Mouse (Mus musculus) megakaryocyte-erythroid progenitor cell, adult 5-6 weeks (primary cell): ENCODE results near the gene Gsto1. TPM values are rescaled to one million over a fixed set of nuclear protein-coding genes. Genes with fewer than 3 reads are reported as not detected.
"Not testable (repeated sequence)": the region's sequence is repeated elsewhere in the genome, so short reads cannot be mapped to it uniquely, and the experiment has no call there.

ENCODE experiments used
- ATAC-seq: replicated peaks from 2 replicates; pipeline ENCODE4 v1.8.0; 2016; ENCODE audit warnings: mild to moderate bottlenecking, inconsistent platforms; ENCODE audit not compliant: severe bottlenecking, poor library complexity, low FRiP score, low TSS enrichment
- total RNA-seq, 2 experiments: library from RNA; stranded (forward) in 1 of 2; stranded (reverse) in 1 of 2; fragments of 200-1000, 215-1000 nt in 1 of 2; fragments of >200 nt in 1 of 2; fragmentation: Nextera tagmentation in 1 of 2; gene quantifications; 2 replicates each; pipeline ENCODE4 v1.2.3; 2014 to 2017

Gsto1 gene
- total RNA-seq (2014; fragmentation: Nextera tagmentation) (215 and 216 TPM in 2 replicates), total RNA-seq (2017) (126 and 154 TPM in 2 replicates)

GRCm38 (mm10) chr19:47854796-47855783 lies at the start of gene Gsto1:
Gene Gsto1, plus strand, starts transcription at chr19:47854970.
- ATAC-seq = peak; percentile 92

GRCm38 (mm10) chr19:47812091-47812490 lies 42.7 kb upstream of the Gsto1 start:
- no peak for ATAC-seq

- ATAC-seq = no peak
Measured at GRCm38 (mm10) chr19:47814721-47815120, 40.0 kb upstream of the Gsto1 start.

GRCm38 (mm10) chr19:47817692-47818091 lies 37.1 kb upstream of the Gsto1 start:
- ATAC-seq = no peak

GRCm38 (mm10) chr19:47820832-47821493 lies 33.8 kb upstream of the Gsto1 start:
- peak; percentile 44; the same call in 1 of the 2 replicates for ATAC-seq

GRCm38 (mm10) chr19:47821494-47821872 lies 33.3 kb upstream of the Gsto1 start:
- ATAC-seq = peak; percentile 37; the same call in 1 of the 2 replicates

- ATAC-seq = no peak
Measured at GRCm38 (mm10) chr19:47822143-47822796, 32.5 kb upstream of the Gsto1 start.

GRCm38 (mm10) chr19:47824026-47824425 lies 30.7 kb upstream of the Gsto1 start:
- ATAC-seq = no peak

- no peak for ATAC-seq
Measured at GRCm38 (mm10) chr19:47829913-47830450, 24.8 kb upstream of the Gsto1 start.

GRCm38 (mm10) chr19:47831111-47831510 lies 23.7 kb upstream of the Gsto1 start:
- no peak for ATAC-seq

GRCm38 (mm10) chr19:47832316-47832715 lies 22.5 kb upstream of the Gsto1 start:
- ATAC-seq = no peak

GRCm38 (mm10) chr19:47834614-47835013 lies 20.2 kb upstream of the Gsto1 start:
- no peak for ATAC-seq

GRCm38 (mm10) chr19:47835776-47836175 lies 19.0 kb upstream of the Gsto1 start:
- ATAC-seq = no peak

- peak; percentile 97 for ATAC-seq
Measured at GRCm38 (mm10) chr19:47836701-47837526, 17.9 kb upstream of the Gsto1 start.

- no peak for ATAC-seq
Measured at GRCm38 (mm10) chr19:47837527-47837901, 17.3 kb upstream of the Gsto1 start.

GRCm38 (mm10) chr19:47841234-47841633 lies 13.5 kb upstream of the Gsto1 start:
- not testable (repeated sequence) for ATAC-seq

GRCm38 (mm10) chr19:47849735-47850134 lies 5.0 kb upstream of the Gsto1 start:
- ATAC-seq = no peak

- not testable (repeated sequence) for ATAC-seq
Measured at GRCm38 (mm10) chr19:47852131-47852530, 2.6 kb upstream of the Gsto1 start.

- no peak for ATAC-seq
Measured at GRCm38 (mm10) chr19:47853053-47853452, 1.7 kb upstream of the Gsto1 start.
